Mouse (Mus musculus) stomach, postnatal 0 days (tissue): ENCODE results near the gene Cfap43. TPM values are rescaled to one million over a fixed set of nuclear protein-coding genes. Genes with fewer than 3 reads are reported as not detected.

ENCODE experiments used
- ATAC-seq: fragments of 200-750 bp; cut with Nextera tagmentation; 2 replicates; pipeline ENCODE4 v1.8.0; 2017; ENCODE audit not compliant: low FRiP score, low TSS enrichment
- DNase-seq: peaks from one replicate; pipeline ENCODE4 v3.0.0-alpha.2; 2016; ENCODE audit warnings: low spot score
- H3K27ac ChIP-seq: fragments of 300-500 bp; sonication (generic); replicated peaks from 2 replicates; pipeline ENCODE4 v1.5.1; 2014; ENCODE audit warnings: mild to moderate bottlenecking, control low read depth
- H3K27me3 ChIP-seq: fragments of 300-500 bp; sonication (generic); 2 replicates; pipeline ENCODE4 v1.6.1; 2014; ENCODE audit warnings: low read length; ENCODE audit not compliant: control insufficient read depth, insufficient read depth
- H3K36me3 ChIP-seq: fragments of 300-500 bp; sonication (generic); 2 replicates; pipeline ENCODE4 v1.6.1; 2014; ENCODE audit warnings: low read length, mixed read lengths; ENCODE audit not compliant: control insufficient read depth, insufficient read depth
- H3K4me1 ChIP-seq: fragments of 300-500 bp; sonication (generic); replicated peaks from 2 replicates; pipeline ENCODE4 v1.6.1; 2014; ENCODE audit warnings: antibody characterized with exemption; ENCODE audit not compliant: control insufficient read depth, insufficient read depth
- H3K4me2 ChIP-seq: fragments of 300-500 bp; sonication (generic); replicated peaks from 2 replicates; pipeline ENCODE4 v1.6.1; 2014; ENCODE audit warnings: low read depth, mild to moderate bottlenecking, control low read depth, moderate library complexity
- H3K4me3 ChIP-seq: fragments of 300-500 bp; sonication (generic); 2 replicates; pipeline ENCODE4 v1.5.1; 2014; ENCODE audit warnings: low read depth, low read length, control low read depth
- H3K9ac ChIP-seq: fragments of 300-500 bp; sonication (generic); 2 replicates; pipeline ENCODE4 v1.6.1; 2014; ENCODE audit warnings: mild to moderate bottlenecking, low read length, control low read depth, mixed read lengths
- H3K9me3 ChIP-seq: fragments of 300-500 bp; sonication (generic); 2 replicates; pipeline ENCODE4 v1.6.1; 2016; ENCODE audit warnings: low read length; ENCODE audit not compliant: control insufficient read depth
- CTCF ChIP-seq: IDR thresholded peaks from 2 replicates; pipeline ENCODE4 v1.5.1; 2016; ENCODE audit warnings: antibody characterized with exemption, low read depth, mild to moderate bottlenecking, moderate library complexity
- EP300 ChIP-seq: optimal IDR thresholded peaks from 2 replicates; pipeline ENCODE3; 2016; ENCODE audit warnings: antibody characterized with exemption
- WGBS: fragments of 180-500 bp; shearing (Covaris S2); extraction: QIAGEN DNeasy Blood & Tissue Kit; methylation state at CpG from one replicate; pipeline ENCODE4 v1.1.7; 2014; 5-methylcytosine and 5-hydroxymethylcytosine counted together
- polyA plus RNA-seq: library from polyadenylated mRNA; unstranded; fragments of >200 nt; fragmentation: Nextera tagmentation; extraction: Ambion mirVana; gene quantifications from 2 replicates; pipeline ENCODE4 v1.2.1, GENCODE M21; 2015

Cfap43 gene
- polyA plus RNA-seq, 1 experiment from 2014 or later = 0.51 TPM

DNA sequence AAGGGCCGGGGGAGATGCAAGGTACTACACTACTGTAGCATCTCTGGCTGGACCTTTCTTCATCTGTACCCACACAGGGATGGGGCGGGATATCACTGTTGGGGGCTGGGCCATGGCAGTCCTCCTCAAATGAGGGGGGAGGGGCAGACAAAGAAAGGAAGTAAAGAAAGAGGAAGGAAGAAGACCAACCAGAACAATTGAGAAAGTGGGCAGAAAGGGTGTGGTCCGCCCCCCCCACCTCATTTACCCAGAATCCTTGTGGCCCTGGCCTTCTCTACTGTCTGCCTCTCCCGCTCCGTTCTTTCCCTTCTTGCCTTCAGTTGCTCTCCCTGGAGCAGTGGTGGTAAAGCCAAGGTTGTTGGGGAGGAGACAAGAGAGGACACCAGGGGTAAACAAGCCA is 13.5 kb downstream of the Cfap43 start:
- Histone ChIP-seq H3K27ac (no peak overlapping the region), H3K27me3 (no peaks in the 10 kb centered on the region), H3K4me2 (no peak overlapping the region), H3K4me1 (peaks cover 8% of the 10 kb centered on the region), H3K4me3 (no peak overlapping the region), H3K9me3 (no peaks in the 10 kb centered on the region), H3K9ac (no peak overlapping the region), H3K36me3 (no peaks in the 10 kb centered on the region)
- DNase-seq = no peak
- no peak for ATAC-seq
- no peak for TF ChIP-seq EP300
- TF ChIP-seq CTCF = no peak
- 78% methylated on average over 5 of the region's 5 CpGs for WGBS

GRCm38 (mm10) chr19:47905081-47905480 is 14.0 kb downstream of the Cfap43 start:
- ATAC-seq (no peak), DNase-seq (no peak)
- no peak overlapping the region for H3K27ac ChIP-seq
- H3K36me3 ChIP-seq = no peaks in the 10 kb centered on the region
- no peaks in the 10 kb centered on the region for H3K27me3 ChIP-seq
- no peak overlapping the region for H3K4me2 ChIP-seq
- H3K9me3 ChIP-seq = no peaks in the 10 kb centered on the region
- TF ChIP-seq EP300 = no peak
- TF ChIP-seq CTCF = no peak
- WGBS = 79% methylated on average over 4 of the region's 4 CpGs
- no peak overlapping the region for H3K4me3 ChIP-seq
- no peak overlapping the region for H3K9ac ChIP-seq
- H3K4me1 ChIP-seq = peaks cover 8% of the 10 kb centered on the region

DNA sequence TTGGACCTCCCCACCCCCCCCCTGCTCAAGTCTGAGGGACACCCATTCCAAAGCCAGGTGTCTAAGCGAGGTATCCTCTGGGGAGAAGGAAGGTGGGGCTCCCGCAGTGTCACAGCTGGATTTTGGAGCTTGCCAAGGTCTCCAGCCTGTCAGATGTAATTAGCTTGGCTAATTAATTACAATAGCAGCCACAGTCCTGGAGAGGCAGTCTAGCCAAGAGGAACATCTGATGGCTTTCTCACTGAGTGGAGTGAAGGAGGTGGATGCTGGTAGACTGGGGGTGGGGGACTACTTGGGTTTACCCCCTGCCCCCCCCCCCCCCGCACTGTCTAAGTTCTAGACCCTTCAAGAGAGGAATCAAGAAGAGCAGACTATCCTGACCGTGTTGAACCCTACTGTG is 15.4 kb downstream of the Cfap43 start:
- ATAC-seq (no peak), DNase-seq (no peak)
- no peak overlapping the region for H3K4me3 ChIP-seq
- no peak for TF ChIP-seq CTCF
- no peak for TF ChIP-seq EP300
- H3K9me3 ChIP-seq = no peaks in the 10 kb centered on the region
- no peak overlapping the region for H3K9ac ChIP-seq
- 72% methylated on average over 4 of the region's 4 CpGs for WGBS
- H3K4me2 ChIP-seq = no peak overlapping the region
- no peaks in the 10 kb centered on the region for H3K27me3 ChIP-seq
- H3K36me3 ChIP-seq = no peaks in the 10 kb centered on the region
- no peak overlapping the region for H3K27ac ChIP-seq
- no peaks in the 10 kb centered on the region; the same call in none of the 2 replicates for H3K4me1 ChIP-seq

GRCm38 (mm10) chr19:47902316-47903201 is 16.5 kb downstream of the Cfap43 start:
- no peak for DNase-seq

DNA sequence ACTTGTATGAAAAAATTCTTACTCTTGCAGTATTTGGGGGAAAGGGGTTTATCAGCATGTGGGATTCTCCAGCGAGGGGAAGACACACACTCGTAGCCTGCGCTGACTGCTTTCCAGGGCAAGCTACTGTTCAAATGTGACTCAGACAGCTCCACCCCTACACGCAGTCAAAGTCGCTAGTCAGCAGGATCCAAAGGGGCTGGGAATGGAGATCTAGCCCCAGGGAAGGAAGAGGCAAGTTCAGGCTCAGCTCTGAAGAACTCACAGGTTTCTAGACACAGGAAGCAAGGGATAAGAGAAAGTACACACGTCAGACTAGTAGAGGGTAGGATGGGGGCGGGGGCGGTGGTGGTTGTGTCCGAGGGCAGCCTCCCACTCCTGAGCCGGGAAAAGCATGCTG is 18.5 kb downstream of the Cfap43 start:
- 63% methylated on average over 10 of the region's 10 CpGs for WGBS
- ATAC-seq = no peak
- no peak overlapping the region for H3K27ac ChIP-seq
- no peak overlapping the region for H3K4me2 ChIP-seq
- TF ChIP-seq EP300 = no peak
- no peak for TF ChIP-seq CTCF
- no peak overlapping the region for H3K9ac ChIP-seq
- no peaks in the 10 kb centered on the region for H3K27me3 ChIP-seq
- peaks cover 12% of the 10 kb centered on the region for H3K36me3 ChIP-seq
- H3K4me3 ChIP-seq = no peak overlapping the region
- no peaks in the 10 kb centered on the region for H3K9me3 ChIP-seq
- H3K4me1 ChIP-seq = no peaks in the 10 kb centered on the region; the same call in 1 of the 2 replicates
- DNase-seq = no peak

More at GRCm38 (mm10) chr19:47902316-47903201, 16.5 kb downstream of the Cfap43 start:
- Histone ChIP-seq H3K4me1 (no peaks in the 10 kb centered on the region; the same call in 1 of the 2 replicates), H3K9me3 (no peaks in the 10 kb centered on the region), H3K4me2 (no peak overlapping the region), H3K9ac (no peak overlapping the region), H3K27me3 (no peaks in the 10 kb centered on the region), H3K27ac (0 out of 2 replicates have a peak overlapping the region, but pooled peaks have one; percentile 8), H3K36me3 (no peaks in the 10 kb centered on the region; the same call in 1 of the 2 replicates), H3K4me3 (no peak overlapping the region)
- no peak for TF ChIP-seq CTCF
- TF ChIP-seq EP300 = no peak
- 61% methylated on average over 13 of the region's 13 CpGs for WGBS
- peak; percentile 33; the same call in 1 of the 2 replicates for ATAC-seq

- Histone ChIP-seq H3K36me3 (peaks cover 12% of the 10 kb centered on the region), H3K4me1 (no peaks in the 10 kb centered on the region), H3K27ac (no peak overlapping the region), H3K27me3 (no peaks in the 10 kb centered on the region), H3K4me2 (no peak overlapping the region), H3K4me3 (no peak overlapping the region), H3K9me3 (no peaks in the 10 kb centered on the region), H3K9ac (no peak overlapping the region)
- DNase-seq (no peak), ATAC-seq (no peak)
- TF ChIP-seq EP300 (no peak), CTCF (peak; percentile 59)
- WGBS = 64% methylated on average over 6 of the region's 6 CpGs
Observed at GRCm38 (mm10) chr19:47900012-47900411, 19.1 kb downstream of the Cfap43 start.
